Mouse (Mus musculus): ENCODE results near the gene Shc3. TPM values are rescaled to one million over a fixed set of nuclear protein-coding genes. Genes with fewer than 3 reads are reported as not detected.

Gene Shc3
- total RNA-seq, 2 experiments from 2014 or later = 203 to 207 TPM

- DNase-seq (ENCODE audit: low spot score in 2 of 2) = no peak
These were observed 83.9 kb downstream of the Shc3 start for GRCm38 (mm10) chr13:51485291-51485690.

- no peak for DNase-seq (ENCODE audit: low spot score in 2 of 2)
These were observed 86.4 kb downstream of the Shc3 start for GRCm38 (mm10) chr13:51482786-51483185.

- DNase-seq (ENCODE audit: low spot score in 2 of 2) = no peak
These were observed 88.7 kb downstream of the Shc3 start for GRCm38 (mm10) chr13:51480341-51481011.

- no peak for DNase-seq (ENCODE audit: low spot score in 2 of 2)
These were observed 89.4 kb downstream of the Shc3 start for GRCm38 (mm10) chr13:51479826-51480225.

GRCm38 (mm10) chr13:51476991-51477390 lies 92.2 kb downstream of the Shc3 start:
- DNase-seq (ENCODE audit: low spot score in 2 of 2) = no peak

- DNase-seq (ENCODE audit: low spot score in 2 of 2) = no peak
These were observed 100.4 kb downstream of the Shc3 start for GRCm38 (mm10) chr13:51468697-51469250.

- DNase-seq (ENCODE audit: low spot score in 2 of 2) = no peak
These were observed 102.9 kb downstream of the Shc3 start for GRCm38 (mm10) chr13:51466117-51466841.

GRCm38 (mm10) chr13:51464294-51464693 lies 104.9 kb downstream of the Shc3 start:
- DNase-seq (ENCODE audit: low spot score in 2 of 2) = no peak

- no peak for DNase-seq (ENCODE audit: low spot score in 2 of 2)
These were observed 112.9 kb downstream of the Shc3 start for GRCm38 (mm10) chr13:51456190-51456878.

- DNase-seq (ENCODE audit: low spot score in 2 of 2) = no peak
These were observed 122.7 kb downstream of the Shc3 start for GRCm38 (mm10) chr13:51446550-51446949.

GRCm38 (mm10) chr13:51442922-51443321 lies 126.3 kb downstream of the Shc3 start:
- DNase-seq (ENCODE audit: low spot score in 2 of 2) = no peak

- DNase-seq (ENCODE audit: low spot score in 2 of 2) = no peak
These were observed 131.8 kb downstream of the Shc3 start for GRCm38 (mm10) chr13:51437105-51438085.

- DNase-seq (ENCODE audit: low spot score in 2 of 2) = no peak
These were observed 134.1 kb downstream of the Shc3 start for GRCm38 (mm10) chr13:51435146-51435545.

- DNase-seq (ENCODE audit: low spot score in 2 of 2) = no peak
These were observed 134.8 kb downstream of the Shc3 start for GRCm38 (mm10) chr13:51434460-51434859.

- DNase-seq (ENCODE audit: low spot score in 2 of 2) = no peak
These were observed 135.8 kb downstream of the Shc3 start for GRCm38 (mm10) chr13:51433371-51433770.

GRCm38 (mm10) chr13:51425662-51426443 lies 143.4 kb downstream of the Shc3 start:
- no peak for DNase-seq (ENCODE audit: low spot score in 2 of 2)

- DNase-seq (ENCODE audit: low spot score in 2 of 2) = peak in 1 of 2 experiments; percentile 68
These were observed 144.6 kb downstream of the Shc3 start for GRCm38 (mm10) chr13:51424647-51425046.

- no peak for DNase-seq (ENCODE audit: low spot score in 2 of 2)
These were observed 145.6 kb downstream of the Shc3 start for GRCm38 (mm10) chr13:51423647-51424046.

- no peak for DNase-seq (ENCODE audit: low spot score in 2 of 2)
These were observed 148.4 kb downstream of the Shc3 start for GRCm38 (mm10) chr13:51420861-51421260.

GRCm38 (mm10) chr13:51419501-51419900 lies 149.7 kb downstream of the Shc3 start:
- no peak for DNase-seq (ENCODE audit: low spot score in 2 of 2)
